Mouse (Mus musculus) G1E (cell line): ENCODE measurements around the gene Pcolce. TPM values are rescaled to one million over a fixed set of nuclear protein-coding genes. Genes with fewer than 3 reads are reported as not detected.

ENCODE experiments used
- ATAC-seq: 2 replicates; pipeline ENCODE4 v1.8.0; 2016; ENCODE audit warnings: mild to moderate bottlenecking; ENCODE audit not compliant: insufficient number of reproducible peaks, poor library complexity, low FRiP score, severe bottlenecking; ENCODE audit errors: extremely low read depth
- DNase-seq: peaks from one replicate; pipeline ENCODE4 v3.0.0; 2012; ENCODE audit warnings: low spot score
- H3K27me3 ChIP-seq: 2 replicates; pipeline ENCODE4 v1.6.1; 2012; ENCODE audit warnings: mild to moderate bottlenecking, low read length, inconsistent platforms; ENCODE audit not compliant: insufficient read depth
- H3K36me3 ChIP-seq: replicated peaks from 2 replicates; pipeline ENCODE3; 2012; ENCODE audit warnings: mild to moderate bottlenecking, inconsistent platforms
- H3K4me1 ChIP-seq: 2 replicates; pipeline ENCODE4 v1.6.1; 2012; ENCODE audit warnings: low read depth, low read length, inconsistent platforms, mixed read lengths; ENCODE audit not compliant: insufficient read depth
- H3K4me3 ChIP-seq: 2 replicates; pipeline ENCODE4 v1.5.1; 2012; ENCODE audit warnings: low read depth, mild to moderate bottlenecking, inconsistent platforms, low read length, moderate library complexity, mixed read lengths
- H3K9me3 ChIP-seq: replicated peaks from 2 replicates; pipeline ENCODE4 v1.6.1; 2012; ENCODE audit warnings: inconsistent platforms
- CTCF ChIP-seq: IDR thresholded peaks from 2 replicates; pipeline ENCODE4 v1.5.1; 2012; ENCODE audit warnings: low read depth, low read length, inconsistent platforms, mixed read lengths
- GATA1 ChIP-seq: IDR thresholded peaks from 2 replicates; pipeline ENCODE4 v1.6.1; 2012; ENCODE audit warnings: borderline replicate concordance, low read length, inconsistent platforms, mixed read lengths
- GATA2 ChIP-seq: IDR thresholded peaks from 2 replicates; pipeline ENCODE4 v1.6.1; 2012; ENCODE audit warnings: low read depth, low read length, inconsistent platforms, borderline replicate concordance
- POLR2AphosphoS5 ChIP-seq: IDR thresholded peaks from 2 replicates; pipeline ENCODE4 v1.6.1; 2012; ENCODE audit warnings: low read depth, low read length, inconsistent platforms; ENCODE audit not compliant: insufficient replicate concordance
- TAL1 ChIP-seq: conservative IDR thresholded peaks from 2 replicates; pipeline ENCODE4 v1.6.1; 2012; ENCODE audit warnings: low read depth, low read length, inconsistent platforms, mixed read lengths
- polyA plus RNA-seq: library from polyadenylated mRNA; stranded (reverse); fragments of >175 nt; gene quantifications from 2 replicates; pipeline ENCODE4 v1.2.3, GENCODE M21; 2012
- total RNA-seq, 2 experiments: library from RNA; stranded (forward) in 1 of 2; stranded (reverse) in 1 of 2; fragments of 200-1000 nt in 1 of 2; fragments of >200 nt in 1 of 2; fragmentation: Nextera tagmentation in 1 of 2; gene quantifications; 2 replicates each; pipeline ENCODE4 v1.2.3; 2014 to 2017

Pcolce gene
- total and polyA plus RNA-seq, 3 experiments: 0.16 to 0.17 TPM; not detected in 1

DNA sequence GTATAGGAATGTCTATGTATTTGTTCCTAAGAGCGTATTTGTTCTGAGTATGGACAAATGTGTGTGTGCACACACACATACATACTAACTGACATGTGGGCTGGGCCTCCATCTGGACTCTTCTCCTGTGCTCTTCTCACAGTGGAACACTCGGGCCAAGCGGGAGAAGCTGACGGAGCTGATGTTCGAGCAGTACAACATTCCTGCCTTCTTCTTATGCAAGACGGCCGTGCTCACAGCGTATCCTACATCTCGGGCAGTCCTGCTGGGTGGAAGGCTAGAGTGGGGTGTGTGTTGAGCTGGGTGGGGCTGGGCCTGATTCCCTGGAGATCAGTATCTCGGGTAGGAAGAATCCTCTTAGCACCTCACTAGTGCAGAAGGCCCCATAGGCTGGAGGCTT, 50.6 kb downstream of the Pcolce start:
- Histone ChIP-seq H3K4me3 (no peak overlapping the region), H3K9me3 (no peaks in the 10 kb centered on the region), H3K36me3 (no peaks in the 10 kb centered on the region), H3K27me3 (peaks cover 44% of the 10 kb centered on the region), H3K4me1 (peaks cover 6% of the 10 kb centered on the region)
- TF ChIP-seq GATA1 (no peak), GATA2 (no peak), POLR2AphosphoS5 (no peak), TAL1 (no peak), CTCF (no peak)
- no peak for ATAC-seq
- DNase-seq: no peak

DNA sequence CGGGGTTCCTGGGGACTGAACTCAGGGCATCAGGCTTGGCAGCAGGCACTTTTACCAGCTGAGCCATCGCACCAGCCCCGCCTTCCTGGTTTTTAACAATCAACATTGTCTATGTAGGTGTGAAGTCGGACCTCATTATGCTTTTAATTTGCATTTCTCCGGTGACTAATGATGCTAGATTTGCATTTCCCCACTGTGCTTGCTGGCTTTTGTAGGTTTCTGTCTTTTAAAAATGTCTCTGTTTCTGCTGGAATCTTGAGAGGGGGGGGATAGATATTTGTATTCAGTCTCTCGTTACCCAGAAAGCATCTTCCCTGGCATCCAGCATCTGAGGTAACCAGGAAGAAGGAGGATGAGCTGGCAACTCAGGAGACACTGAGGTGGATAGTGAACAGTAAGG, 52.0 kb downstream of the Pcolce start:
- TF ChIP-seq GATA2 (no peak), GATA1 (no peak), CTCF (no peak), TAL1 (no peak), POLR2AphosphoS5 (no peak)
- no peaks in the 10 kb centered on the region for H3K9me3 ChIP-seq
- no peak for ATAC-seq

More for the DNA sequence above, 52.0 kb downstream of the Pcolce start:
- peaks cover 3% of the 10 kb centered on the region for H3K4me1 ChIP-seq
- no peaks in the 10 kb centered on the region for H3K36me3 ChIP-seq
- no peak overlapping the region for H3K4me3 ChIP-seq
- DNase-seq: no peak
- H3K27me3 ChIP-seq: peaks cover 44% of the 10 kb centered on the region

Other genes starting within 250 kb of the Pcolce start
Only the 20 nearest of the 21 such genes appear.
- gene Zan, start 136.7 kb downstream of the Pcolce start, total RNA-seq (2014; fragmentation: Nextera tagmentation): not detected in 2 replicates
- gene Zan, start 136.7 kb downstream of the Pcolce start, total RNA-seq (2017): 0.12 and 0.22 TPM in 2 replicates
- 0.02 TPM in 1 of 2 replicates, not detected in the other for gene Zan, start 136.7 kb downstream of the Pcolce start, polyA plus RNA-seq
- gene Pop7, start 111.3 kb downstream of the Pcolce start, total RNA-seq (2014; fragmentation: Nextera tagmentation): 9.0 and 14.1 TPM in 2 replicates
- gene Pop7, start 111.3 kb downstream of the Pcolce start, total RNA-seq (2017): 29.3 and 33.2 TPM in 2 replicates
- gene Pop7, start 111.3 kb downstream of the Pcolce start, polyA plus RNA-seq: 39.8 and 55.7 TPM in 2 replicates
- gene Gigyf1, start 95.2 kb downstream of the Pcolce start, total RNA-seq (2014; fragmentation: Nextera tagmentation): 23.2 and 30.3 TPM in 2 replicates
- 6.8 and 7.0 TPM in 2 replicates for gene Gigyf1, start 95.2 kb downstream of the Pcolce start, total RNA-seq (2017)
- gene Gigyf1, start 95.2 kb downstream of the Pcolce start, polyA plus RNA-seq: 49.0 and 50.4 TPM in 2 replicates
- gene Epo, start 80.5 kb downstream of the Pcolce start, total RNA-seq (2014; fragmentation: Nextera tagmentation): not detected in 2 replicates
- not detected in 2 replicates for gene Epo, start 80.5 kb downstream of the Pcolce start, total RNA-seq (2017)
- not detected in 2 replicates for gene Epo, start 80.5 kb downstream of the Pcolce start, polyA plus RNA-seq
- gene Gnb2, start 80.3 kb downstream of the Pcolce start, total RNA-seq (2014; fragmentation: Nextera tagmentation): 229 and 302 TPM in 2 replicates
- gene Gnb2, start 80.3 kb downstream of the Pcolce start, total RNA-seq (2017): 255 and 347 TPM in 2 replicates
- gene Gnb2, start 80.3 kb downstream of the Pcolce start, polyA plus RNA-seq: 501 and 571 TPM in 2 replicates
- not detected in 2 replicates for gene Actl6b, start 60.3 kb downstream of the Pcolce start, total RNA-seq (2014; fragmentation: Nextera tagmentation)
- gene Actl6b, start 60.3 kb downstream of the Pcolce start, total RNA-seq (2017): 0.11 TPM in 1 of 2 replicates, not detected in the other
- gene Actl6b, start 60.3 kb downstream of the Pcolce start, polyA plus RNA-seq: not detected in 2 replicates
- gene Tfr2, start 43.9 kb downstream of the Pcolce start, total RNA-seq (2014; fragmentation: Nextera tagmentation): 193 and 194 TPM in 2 replicates
- 52.6 and 67.3 TPM in 2 replicates for gene Tfr2, start 43.9 kb downstream of the Pcolce start, total RNA-seq (2017)
- 87.3 and 117 TPM in 2 replicates for gene Tfr2, start 43.9 kb downstream of the Pcolce start, polyA plus RNA-seq
- gene Mospd3, start 12.7 kb downstream of the Pcolce start, total RNA-seq (2014; fragmentation: Nextera tagmentation): 58.9 and 61.2 TPM in 2 replicates
- gene Mospd3, start 12.7 kb downstream of the Pcolce start, total RNA-seq (2017): 3.8 and 5.4 TPM in 2 replicates
- 316 and 504 TPM in 2 replicates for gene Mospd3, start 12.7 kb downstream of the Pcolce start, polyA plus RNA-seq
- not detected in 2 replicates for gene Fbxo24, start 15.2 kb upstream of the Pcolce start, total RNA-seq (2014; fragmentation: Nextera tagmentation)
- gene Fbxo24, start 15.2 kb upstream of the Pcolce start, total RNA-seq (2017): 0.06 and 0.11 TPM in 2 replicates
- 0.05 and 0.06 TPM in 2 replicates for gene Fbxo24, start 15.2 kb upstream of the Pcolce start, polyA plus RNA-seq
- 92.8 and 98.9 TPM in 2 replicates for gene Lrch4, start 15.3 kb upstream of the Pcolce start, total RNA-seq (2014; fragmentation: Nextera tagmentation)
- gene Lrch4, start 15.3 kb upstream of the Pcolce start, total RNA-seq (2017): 20.6 and 23.3 TPM in 2 replicates
- gene Lrch4, start 15.3 kb upstream of the Pcolce start, polyA plus RNA-seq: 192 and 269 TPM in 2 replicates
- 27.2 and 44.5 TPM in 2 replicates for gene Gm20605, start 15.4 kb upstream of the Pcolce start, total RNA-seq (2014; fragmentation: Nextera tagmentation)
- gene Gm20605, start 15.4 kb upstream of the Pcolce start, total RNA-seq (2017): 9.5 and 11.4 TPM in 2 replicates
- 11.0 and 14.5 TPM in 2 replicates for gene Gm20605, start 15.4 kb upstream of the Pcolce start, polyA plus RNA-seq
- gene Sap25, start 27.6 kb upstream of the Pcolce start, total RNA-seq (2014; fragmentation: Nextera tagmentation): 39.2 and 56.5 TPM in 2 replicates
- 7.9 and 10.5 TPM in 2 replicates for gene Sap25, start 27.6 kb upstream of the Pcolce start, total RNA-seq (2017)
- gene Sap25, start 27.6 kb upstream of the Pcolce start, polyA plus RNA-seq: 41.8 and 58.3 TPM in 2 replicates
- not detected in 2 replicates for gene Irs3, start 31.9 kb upstream of the Pcolce start, total RNA-seq (2014; fragmentation: Nextera tagmentation)
- gene Irs3, start 31.9 kb upstream of the Pcolce start, total RNA-seq (2017): 0.11 and 0.12 TPM in 2 replicates
- gene Irs3, start 31.9 kb upstream of the Pcolce start, polyA plus RNA-seq: not detected in 2 replicates
- gene Agfg2, start 70.9 kb upstream of the Pcolce start, total RNA-seq (2014; fragmentation: Nextera tagmentation): 20.2 and 47.1 TPM in 2 replicates
- gene Agfg2, start 70.9 kb upstream of the Pcolce start, total RNA-seq (2017): 25.0 and 26.1 TPM in 2 replicates
- 102 and 115 TPM in 2 replicates for gene Agfg2, start 70.9 kb upstream of the Pcolce start, polyA plus RNA-seq
- gene Nyap1, start 127.8 kb upstream of the Pcolce start, total RNA-seq (2014; fragmentation: Nextera tagmentation): 0.90 and 1.0 TPM in 2 replicates
- gene Nyap1, start 127.8 kb upstream of the Pcolce start, total RNA-seq (2017): 0.38 and 0.70 TPM in 2 replicates
- 2.8 and 3.0 TPM in 2 replicates for gene Nyap1, start 127.8 kb upstream of the Pcolce start, polyA plus RNA-seq
- 90.8 and 114 TPM in 2 replicates for gene Tsc22d4, start 131.9 kb upstream of the Pcolce start, total RNA-seq (2014; fragmentation: Nextera tagmentation)
- gene Tsc22d4, start 131.9 kb upstream of the Pcolce start, total RNA-seq (2017): 74.5 and 93.5 TPM in 2 replicates
- gene Tsc22d4, start 131.9 kb upstream of the Pcolce start, polyA plus RNA-seq: 404 and 491 TPM in 2 replicates
- 202 and 204 TPM in 2 replicates for gene Ppp1r35, start 165.1 kb upstream of the Pcolce start, total RNA-seq (2014; fragmentation: Nextera tagmentation)
- gene Ppp1r35, start 165.1 kb upstream of the Pcolce start, total RNA-seq (2017): 28.2 and 35.6 TPM in 2 replicates
- 121 and 153 TPM in 2 replicates for gene Ppp1r35, start 165.1 kb upstream of the Pcolce start, polyA plus RNA-seq
- gene Mepce, start 173.9 kb upstream of the Pcolce start, total RNA-seq (2014; fragmentation: Nextera tagmentation): 51.3 and 53.9 TPM in 2 replicates
- 22.3 and 27.8 TPM in 2 replicates for gene Mepce, start 173.9 kb upstream of the Pcolce start, total RNA-seq (2017)
- gene Mepce, start 173.9 kb upstream of the Pcolce start, polyA plus RNA-seq: 173 and 216 TPM in 2 replicates
- 8.4 and 9.9 TPM in 2 replicates for gene Zcwpw1, start 174.0 kb upstream of the Pcolce start, total RNA-seq (2014; fragmentation: Nextera tagmentation)
- gene Zcwpw1, start 174.0 kb upstream of the Pcolce start, total RNA-seq (2017): 10.5 and 12.9 TPM in 2 replicates
- 0.15 and 0.34 TPM in 2 replicates for gene Zcwpw1, start 174.0 kb upstream of the Pcolce start, polyA plus RNA-seq
- gene Pilra, start 222.5 kb upstream of the Pcolce start, total RNA-seq (2014; fragmentation: Nextera tagmentation): not detected in 2 replicates
- 3.4 and 5.1 TPM in 2 replicates for gene Pilra, start 222.5 kb upstream of the Pcolce start, total RNA-seq (2017)
- gene Pilra, start 222.5 kb upstream of the Pcolce start, polyA plus RNA-seq: 0.02 TPM in 1 of 2 replicates, not detected in the other